Mouse (Mus musculus) c-Kit-negative CD71-positive TER-119-positive erythroid progenitor cells, embryonic 14.5 days (primary cell): ENCODE measurements around the gene Slc38a9.
"Not testable (repeated sequence)": the region's sequence is repeated elsewhere in the genome, so short reads cannot be mapped to it uniquely, and the experiment has no call there.

Experiments
- DNase-seq: peaks from one replicate; pipeline ENCODE4 v3.0.0-alpha.2; 2013; ENCODE audit warnings: low read depth, low spot score

Slc38a9 gene

DNA sequence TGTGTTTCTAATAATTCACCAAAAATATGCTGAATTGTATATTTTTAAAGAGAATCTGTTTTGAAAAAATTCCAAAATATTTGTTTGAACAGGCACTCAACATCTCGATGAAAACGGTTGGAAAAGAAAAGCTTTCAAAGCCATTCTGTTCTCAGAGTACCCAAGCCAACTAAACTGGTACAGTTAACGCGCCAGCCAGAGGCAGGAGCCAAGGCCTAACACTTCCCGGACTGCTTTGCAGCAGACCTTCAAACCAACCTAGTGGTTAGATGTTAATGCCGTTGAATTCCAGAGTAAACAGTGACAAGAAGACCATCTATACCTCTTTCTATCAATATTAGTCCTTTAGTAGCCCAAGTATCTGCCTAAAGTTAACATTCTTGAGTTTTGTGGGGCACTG lies 23.4 kb downstream of the Slc38a9 start:
- no peak for DNase-seq

DNA sequence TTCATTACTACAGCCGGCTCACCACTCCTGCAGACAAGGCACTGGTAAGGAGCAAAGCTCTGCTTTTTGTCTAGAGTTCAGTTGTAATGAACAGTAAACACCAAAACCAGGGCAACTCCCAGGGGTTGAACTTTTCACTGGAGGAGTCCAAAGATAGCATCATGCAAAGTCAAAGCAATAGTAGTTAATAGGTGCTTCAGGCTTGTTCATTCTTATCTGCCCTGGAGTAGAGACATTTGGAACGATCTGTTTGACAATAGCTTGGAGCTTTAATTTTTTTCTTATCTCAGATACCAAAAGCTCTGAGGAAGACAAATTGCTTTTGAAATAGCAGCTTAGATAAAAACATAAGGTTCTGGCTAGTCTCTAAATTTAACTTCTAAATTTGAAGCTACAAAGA lies 25.6 kb downstream of the Slc38a9 start:
- DNase-seq = no peak

GRCm38 (mm10) chr13:112692870-112693553 lies 32.5 kb downstream of the Slc38a9 start:
- DNase-seq = peak; percentile 40

- DNase-seq = no peak
These were observed 35.1 kb downstream of the Slc38a9 start for GRCm38 (mm10) chr13:112695526-112696240.

GRCm38 (mm10) chr13:112701256-112701655 lies 40.7 kb downstream of the Slc38a9 start:
- no peak for DNase-seq

GRCm38 (mm10) chr13:112706351-112706750 lies 45.8 kb downstream of the Slc38a9 start:
- DNase-seq = no peak

GRCm38 (mm10) chr13:112720078-112720736 lies 59.7 kb downstream of the Slc38a9 start:
- DNase-seq = no peak

DNA sequence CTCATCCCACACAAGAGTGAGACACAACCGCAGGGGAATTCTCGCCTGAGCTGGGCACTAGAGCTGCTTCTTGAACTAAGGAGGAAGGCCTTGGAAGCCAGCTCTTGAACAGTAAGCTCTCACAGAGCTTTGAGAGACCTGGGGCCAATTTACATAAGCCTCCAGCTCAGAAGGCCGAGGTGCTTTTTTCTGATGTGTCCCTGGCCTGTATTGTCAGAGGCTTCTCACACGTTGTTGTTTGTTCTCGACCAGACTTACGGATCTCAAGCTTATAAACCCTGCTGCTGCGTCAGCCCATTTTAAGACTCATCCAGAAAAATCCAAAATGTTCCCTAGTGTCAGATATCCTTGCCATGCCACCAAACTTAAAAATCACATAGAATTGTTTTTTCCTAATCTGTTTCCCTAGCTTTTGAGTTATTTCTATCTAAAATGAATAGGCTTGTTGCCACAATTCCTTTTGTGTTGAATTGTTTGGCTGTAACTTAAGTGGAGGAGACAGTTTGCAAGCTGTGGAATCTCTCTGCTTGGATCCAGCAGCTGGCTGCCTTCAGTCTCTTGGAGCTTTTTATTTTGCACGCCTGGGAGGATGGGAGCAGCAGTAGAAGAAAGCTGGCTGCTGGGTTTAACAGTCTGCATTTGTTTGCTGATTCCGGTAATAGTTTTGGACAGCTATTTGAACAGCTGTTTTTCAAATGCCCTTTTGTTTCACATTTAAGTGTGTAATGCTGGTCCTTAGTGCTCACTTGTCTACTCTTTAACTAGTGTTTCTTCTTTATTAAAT lies 61.6 kb downstream of the Slc38a9 start:
- no peak for DNase-seq

DNA sequence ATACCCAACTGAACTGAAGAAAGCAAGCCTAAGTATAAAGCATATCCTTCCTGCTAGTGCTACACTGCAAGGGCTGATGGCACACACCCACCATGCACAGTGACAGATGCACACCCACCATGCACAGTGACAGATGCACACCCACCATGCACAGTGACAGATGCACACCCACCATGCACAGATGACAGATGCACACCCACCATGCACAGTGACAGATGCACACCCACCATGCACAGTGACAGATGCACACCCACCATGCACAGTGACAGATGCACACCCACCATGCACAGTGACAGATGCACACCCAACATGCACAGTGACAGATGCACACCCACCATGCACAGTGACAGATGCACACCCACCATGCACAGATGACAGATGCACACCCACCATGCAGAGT lies 63.7 kb downstream of the Slc38a9 start:
- DNase-seq = not testable (repeated sequence)

- no peak for DNase-seq
These were observed 65.5 kb downstream of the Slc38a9 start for GRCm38 (mm10) chr13:112726002-112726401.

- DNase-seq = no peak
These were observed 72.8 kb downstream of the Slc38a9 start for GRCm38 (mm10) chr13:112733311-112733710.

- peak; percentile 28 for DNase-seq
These were observed 74.6 kb downstream of the Slc38a9 start for GRCm38 (mm10) chr13:112734906-112735713.

GRCm38 (mm10) chr13:112736407-112736806 lies 75.9 kb downstream of the Slc38a9 start:
- DNase-seq = no peak

GRCm38 (mm10) chr13:112737110-112737509 lies 76.6 kb downstream of the Slc38a9 start:
- no peak for DNase-seq

DNA sequence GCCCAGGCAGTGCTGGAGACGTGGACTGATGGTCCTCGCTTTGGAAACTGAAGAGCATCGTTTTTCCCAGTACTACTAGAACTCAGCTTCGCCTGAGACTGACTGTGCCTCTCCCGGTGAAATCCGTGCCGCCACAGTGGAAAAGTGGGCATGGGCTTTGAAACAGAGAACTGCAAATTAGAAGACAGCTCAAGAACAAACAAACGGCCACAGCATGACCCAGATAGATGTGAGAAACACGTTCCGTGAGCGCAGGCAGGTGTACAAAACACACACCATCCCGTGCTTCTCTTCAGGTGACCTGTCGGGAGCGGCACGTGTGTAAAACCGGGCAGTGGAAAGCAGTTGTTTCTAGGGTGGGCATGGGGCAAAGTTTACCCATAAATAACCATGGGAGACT lies 77.5 kb downstream of the Slc38a9 start:
- DNase-seq = no peak

DNA sequence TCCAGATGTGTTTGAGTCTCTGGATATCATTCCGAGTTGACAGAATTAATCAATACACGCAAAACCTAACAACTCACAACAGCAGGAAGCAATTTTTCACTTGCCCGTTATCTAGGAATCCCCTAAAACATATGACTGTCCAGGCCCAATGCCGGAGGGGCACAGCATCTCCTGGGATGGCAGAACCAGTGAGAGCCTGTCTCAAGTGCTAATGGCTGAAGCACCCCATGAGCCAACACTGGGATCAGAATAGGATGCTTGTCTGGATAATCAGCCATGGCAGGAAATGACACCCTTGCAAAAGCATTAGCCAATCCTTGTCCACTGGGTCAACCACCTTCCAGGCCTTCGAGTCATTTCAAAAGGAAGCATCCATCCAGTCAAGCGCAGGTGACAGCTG lies 79.5 kb downstream of the Slc38a9 start:
- DNase-seq = no peak

DNA sequence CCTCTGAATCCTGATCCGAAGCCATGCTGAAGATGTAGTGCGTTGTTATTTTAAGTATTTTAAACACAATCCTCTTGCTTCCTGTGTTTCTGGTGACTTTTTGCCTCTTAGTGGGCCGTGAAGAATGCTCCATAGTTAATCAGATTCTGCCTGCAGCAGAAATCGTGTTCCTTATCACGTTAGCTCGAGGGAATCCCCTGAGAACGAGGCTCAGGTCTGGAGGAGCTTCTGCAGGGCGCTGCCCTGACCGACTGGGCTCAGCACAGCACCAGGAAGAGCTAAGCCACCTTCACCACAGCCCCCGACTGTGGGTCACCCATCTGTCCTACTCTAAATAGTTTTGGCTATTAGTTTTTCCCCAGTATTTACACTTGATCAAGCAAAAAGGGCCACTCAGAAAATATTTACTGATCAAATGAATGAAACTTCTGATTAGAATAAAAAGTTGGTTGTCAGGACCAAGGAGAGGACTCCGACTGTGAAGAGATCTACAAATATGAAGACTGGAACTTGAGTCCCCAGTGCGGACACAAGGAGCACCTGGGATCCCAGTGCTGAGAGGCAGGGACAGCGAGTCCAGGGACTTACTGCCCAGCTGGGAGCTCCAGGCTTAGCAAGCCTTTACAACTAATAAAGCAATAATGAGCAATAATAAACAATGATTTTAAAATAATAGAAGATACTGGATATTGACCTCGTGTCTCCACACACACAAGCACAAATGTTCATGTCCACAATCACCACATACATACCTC lies 81.7 kb downstream of the Slc38a9 start:
- DNase-seq = no peak

GRCm38 (mm10) chr13:112743647-112744046 lies 83.1 kb downstream of the Slc38a9 start:
- DNase-seq = no peak

DNA sequence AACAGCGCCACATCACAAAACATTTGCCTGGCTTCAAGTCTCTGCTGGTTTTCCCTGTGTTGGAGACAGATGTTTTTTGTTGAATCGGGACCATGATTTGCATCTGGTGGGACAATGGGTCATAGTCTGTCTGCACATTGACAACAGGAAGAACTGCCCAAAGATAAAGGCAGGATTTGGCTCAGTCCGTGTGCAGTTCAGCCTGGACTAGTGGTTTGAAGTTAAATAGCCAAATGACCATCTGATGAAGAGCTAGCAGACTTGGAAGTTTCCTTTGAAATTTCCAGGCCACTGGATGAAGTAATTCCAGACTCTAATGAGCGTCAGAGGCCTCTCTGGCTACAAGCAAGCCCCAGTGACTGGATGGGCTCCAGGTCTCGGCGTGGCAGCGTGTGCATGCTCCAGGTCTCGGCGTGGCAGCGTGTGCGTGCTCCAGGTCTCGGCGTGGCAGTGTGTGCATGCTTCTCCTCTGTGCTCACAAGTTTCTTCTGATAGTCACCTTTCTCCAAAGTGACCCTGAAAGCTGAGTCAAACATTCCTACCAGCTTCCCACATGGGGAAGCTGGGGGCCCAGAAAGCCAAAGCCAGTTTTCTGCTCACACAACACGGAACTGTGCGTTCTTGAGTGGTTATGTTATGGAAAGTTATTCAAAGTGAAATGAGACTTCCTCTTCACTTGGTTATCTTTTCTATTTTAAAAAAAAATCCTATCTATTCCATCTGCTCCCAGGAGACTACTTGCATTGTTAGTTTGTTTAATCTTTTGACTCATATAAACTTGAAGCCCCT lies 83.7 kb downstream of the Slc38a9 start:
- no peak for DNase-seq
